Mouse (Mus musculus) right cerebral cortex, postnatal 10 days (tissue): ENCODE results near the gene St5.

ENCODE experiments used
- DNase-seq, 2 experiments: peaks; one replicate each; pipeline ENCODE4 v3.0.0; 2021; ENCODE audit warnings: low spot score in 2 of 2

The St5 gene

GRCm38 (mm10) chr7:109484221-109484620 lies 219.2 kb downstream of the St5 start:
- DNase-seq: no peak

DNA sequence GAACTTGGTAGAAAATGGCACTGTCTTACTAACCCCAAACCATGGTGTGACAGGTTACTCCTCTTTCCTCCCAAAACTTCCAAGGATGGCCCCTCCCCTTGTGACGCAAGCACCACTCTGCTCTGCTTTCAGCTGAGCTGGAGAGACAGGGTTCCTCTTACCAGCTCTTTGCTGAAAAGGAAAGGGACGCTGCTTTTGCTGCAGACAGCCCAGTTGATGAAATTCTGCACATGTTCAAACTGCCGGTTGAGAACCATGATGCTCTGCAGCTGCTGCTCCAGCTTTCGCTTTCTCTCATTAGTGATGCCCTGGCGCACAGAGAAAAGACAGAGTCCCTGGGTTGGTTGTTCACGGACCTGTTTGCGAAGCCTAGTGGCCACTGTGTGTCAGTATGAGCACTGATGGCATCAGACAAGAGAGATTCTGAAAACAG lies 222.6 kb downstream of the St5 start:
- peak; percentile 41 to 49 for DNase-seq

DNA sequence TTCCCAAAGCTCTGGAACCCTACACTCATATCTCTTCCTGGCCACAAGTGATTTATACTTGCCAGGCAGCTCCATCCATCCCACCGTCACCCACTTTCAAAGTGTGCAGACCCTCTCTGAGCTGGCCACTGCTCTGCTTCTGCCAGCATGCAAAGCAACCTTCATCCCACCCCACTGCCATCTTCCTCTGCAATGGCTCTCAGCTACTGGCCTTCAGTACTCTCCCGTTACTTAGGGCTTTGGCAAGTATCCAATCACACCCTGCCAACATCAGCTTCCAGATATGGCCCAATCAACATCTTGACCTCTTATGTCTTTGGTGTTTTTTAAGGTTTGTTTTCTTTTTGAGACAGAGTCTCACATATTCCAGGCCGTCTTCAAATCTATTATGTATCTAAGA lies 225.5 kb downstream of the St5 start:
- no peak for DNase-seq
